Mouse (Mus musculus) kidney, adult 2 months (tissue): ENCODE measurements around the gene Dagla.

Source experiments
- CTCF ChIP-seq: fragments of 200-500 bp; conservative IDR thresholded peaks from 2 replicates; pipeline ENCODE4 v1.5.1; 2011; ENCODE audit warnings: low read depth, mild to moderate bottlenecking, control low read depth, low read length, moderate library complexity, mixed read lengths; ENCODE audit not compliant: insufficient read depth, insufficient read length
- POLR2A ChIP-seq: fragments of 200-500 bp; IDR thresholded peaks from one replicate; pipeline ENCODE4 v1.6.1; 2011; ENCODE audit warnings: low read depth, low read length, control low read depth

DNA sequence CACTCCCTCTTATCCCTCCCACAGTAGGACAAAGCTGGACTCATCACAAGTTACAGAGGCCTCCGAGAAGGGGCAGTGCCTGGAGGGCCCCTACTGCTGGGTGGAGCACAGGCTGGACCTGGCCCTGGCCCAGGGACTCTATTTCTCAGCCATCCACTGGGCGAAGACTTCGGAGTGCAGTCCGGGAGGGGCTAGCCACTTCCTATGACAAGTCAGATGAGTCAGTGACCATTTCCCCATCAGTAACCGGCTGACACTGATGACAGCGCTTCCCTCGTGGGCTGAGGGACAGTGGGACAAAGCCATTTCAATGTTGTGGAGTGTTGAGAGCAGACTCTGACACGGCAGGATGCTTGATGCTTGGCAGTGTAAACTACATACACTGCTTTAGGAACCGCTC is 25.0 kb downstream of the Dagla start:
- no peak for TF ChIP-seq POLR2A
- no peak for TF ChIP-seq CTCF
